Mouse (Mus musculus) limb, embryonic 15.5 days (tissue): ENCODE data around the gene Arfip1. TPM values are rescaled to one million over a fixed set of nuclear protein-coding genes. Genes with fewer than 3 reads are reported as not detected.
A peak's percentile ranks its signal among the peaks of the same experiment; 100 is the strongest.

Experiments
- ATAC-seq: fragments of 200-750 bp; cut with Nextera tagmentation; 2 replicates; pipeline ENCODE4 v1.8.0; 2017; ENCODE audit warnings: low read depth, moderate TSS enrichment; ENCODE audit not compliant: insufficient number of reproducible peaks, low FRiP score, low TSS enrichment
- H3K27ac ChIP-seq: fragments of 300-500 bp; sonication (generic); 2 replicates; pipeline ENCODE4 v1.5.1; 2015; ENCODE audit warnings: moderate library complexity, mild to moderate bottlenecking, inconsistent platforms
- H3K27me3 ChIP-seq: fragments of 300-500 bp; sonication (generic); 2 replicates; pipeline ENCODE4 v1.6.1; 2015; ENCODE audit warnings: inconsistent platforms
- H3K36me3 ChIP-seq: fragments of 300-500 bp; sonication (generic); 2 replicates; pipeline ENCODE4 v1.6.1; 2015; ENCODE audit warnings: inconsistent platforms
- H3K4me1 ChIP-seq: fragments of 300-500 bp; sonication (generic); 2 replicates; pipeline ENCODE4 v1.6.1; 2015; ENCODE audit warnings: inconsistent platforms
- H3K4me2 ChIP-seq: fragments of 300-500 bp; sonication (generic); 2 replicates; pipeline ENCODE4 v1.6.1; 2015; ENCODE audit warnings: mild to moderate bottlenecking, inconsistent platforms
- H3K4me3 ChIP-seq: fragments of 300-500 bp; sonication (generic); 2 replicates; pipeline ENCODE4 v1.5.1; 2015; ENCODE audit warnings: mild to moderate bottlenecking, inconsistent platforms
- H3K9ac ChIP-seq: fragments of 300-500 bp; sonication (generic); 2 replicates; pipeline ENCODE4 v1.6.1; 2015; ENCODE audit warnings: inconsistent platforms
- H3K9me3 ChIP-seq: fragments of 300-500 bp; sonication (generic); 2 replicates; pipeline ENCODE4 v1.6.1; 2016; ENCODE audit warnings: inconsistent platforms
- WGBS: fragments of 180-500 bp; shearing (Covaris S2); methylation state at CpG from one replicate; pipeline ENCODE4 v1.1.7; 2015; 5-methylcytosine and 5-hydroxymethylcytosine counted together
- polyA plus RNA-seq: library from polyadenylated mRNA; unstranded; fragments of >200 nt; fragmentation: Nextera tagmentation; extraction: Ambion mirVana; gene quantifications from 2 replicates; pipeline ENCODE4 v1.2.1, GENCODE M21; 2015

The Arfip1 gene
- polyA plus RNA-seq, result 54.5 and 56.7 TPM in 2 replicates

GRCm38 (mm10) chr3:84582023-84582912 is at the start of gene Arfip1:
TSS of gene Arfip1 (minus strand) at chr3:84582625.
- WGBS, result under 1% methylated on average over 61 of the region's 70 CpGs

GRCm38 (mm10) chr3:84631586-84631985 is 49.2 kb upstream of the Arfip1 start:
- no peak overlapping the region for H3K4me2 ChIP-seq
- H3K9me3 ChIP-seq, result no peaks in the 10 kb centered on the region
- H3K4me1 ChIP-seq, result no peaks in the 10 kb centered on the region
- no peak overlapping the region for H3K27ac ChIP-seq
- H3K27me3 ChIP-seq, result no peaks in the 10 kb centered on the region
- H3K4me3 ChIP-seq, result no peak overlapping the region
- no peak overlapping the region for H3K9ac ChIP-seq
- WGBS, result 96% methylated on average over 9 of the region's 9 CpGs
- H3K36me3 ChIP-seq, result no peaks in the 10 kb centered on the region
- no peak for ATAC-seq

More at GRCm38 (mm10) chr3:84582023-84582912, at the start of gene Arfip1:
- peak within 1 kb of the TSS; percentile 76 for H3K4me3 ChIP-seq
- peak within 1 kb of the TSS; percentile 94 for H3K27ac ChIP-seq
- peak within 1 kb of the TSS; percentile 60 for H3K9ac ChIP-seq
- H3K27me3 ChIP-seq, result no peaks in the 10 kb centered on the region
- peak; percentile 97 for ATAC-seq
- peak within 1 kb of the TSS; percentile 68 for H3K4me2 ChIP-seq
- no peaks in the 10 kb centered on the region for H3K9me3 ChIP-seq
- no peaks in the 10 kb centered on the region for H3K36me3 ChIP-seq
- peaks cover 22% of the 10 kb centered on the region for H3K4me1 ChIP-seq

- no peak overlapping the region for H3K4me2 ChIP-seq
- H3K36me3 ChIP-seq, result no peaks in the 10 kb centered on the region
- H3K4me3 ChIP-seq, result no peak overlapping the region
- ATAC-seq, result no peak
- H3K4me1 ChIP-seq, result peaks cover 5% of the 10 kb centered on the region; the same call in 1 of the 2 replicates
- H3K27me3 ChIP-seq, result no peaks in the 10 kb centered on the region
- no peak overlapping the region for H3K9ac ChIP-seq
- H3K9me3 ChIP-seq, result no peaks in the 10 kb centered on the region
- WGBS, result 26% methylated on average over 3 of the region's 3 CpGs
- no peak overlapping the region for H3K27ac ChIP-seq
These were observed 39.6 kb upstream of the Arfip1 start for GRCm38 (mm10) chr3:84622026-84622425.

- Histone ChIP-seq H3K4me2 (no peak overlapping the region), H3K27ac (no peak overlapping the region), H3K9ac (no peak overlapping the region), H3K27me3 (no peaks in the 10 kb centered on the region), H3K9me3 (no peaks in the 10 kb centered on the region), H3K4me3 (no peak overlapping the region), H3K36me3 (no peaks in the 10 kb centered on the region), H3K4me1 (peaks cover 2% of the 10 kb centered on the region; the same call in 1 of the 2 replicates)
- WGBS, result 92% methylated on average over 6 of the region's 6 CpGs
- ATAC-seq, result no peak
These were observed 37.3 kb upstream of the Arfip1 start for GRCm38 (mm10) chr3:84619725-84620124.

GRCm38 (mm10) chr3:84619056-84619455 is 36.6 kb upstream of the Arfip1 start:
- Histone ChIP-seq H3K4me3 (no peak overlapping the region), H3K9me3 (no peaks in the 10 kb centered on the region), H3K27me3 (no peaks in the 10 kb centered on the region), H3K9ac (no peak overlapping the region), H3K4me2 (no peak overlapping the region), H3K27ac (no peak overlapping the region), H3K36me3 (no peaks in the 10 kb centered on the region), H3K4me1 (peaks cover 2% of the 10 kb centered on the region; the same call in 1 of the 2 replicates)
- no peak for ATAC-seq
- 94% methylated on average over 7 of the region's 7 CpGs for WGBS

- H3K27me3 ChIP-seq, result no peaks in the 10 kb centered on the region
- 78% methylated on average over 2 of the region's 2 CpGs for WGBS
- no peak overlapping the region for H3K4me3 ChIP-seq
- ATAC-seq, result no peak
- no peaks in the 10 kb centered on the region for H3K36me3 ChIP-seq
- no peak overlapping the region for H3K27ac ChIP-seq
- H3K9ac ChIP-seq, result no peak overlapping the region
- H3K4me2 ChIP-seq, result no peak overlapping the region
- H3K4me1 ChIP-seq, result peaks cover 2% of the 10 kb centered on the region; the same call in 1 of the 2 replicates
- H3K9me3 ChIP-seq, result no peaks in the 10 kb centered on the region
These were observed 36.2 kb upstream of the Arfip1 start for GRCm38 (mm10) chr3:84618627-84619026.

- no peak overlapping the region for H3K4me2 ChIP-seq
- H3K36me3 ChIP-seq, result no peaks in the 10 kb centered on the region
- no peaks in the 10 kb centered on the region for H3K27me3 ChIP-seq
- H3K9me3 ChIP-seq, result no peaks in the 10 kb centered on the region
- ATAC-seq, result no peak
- H3K27ac ChIP-seq, result no peak overlapping the region
- WGBS, result 40% methylated on average over 7 of the region's 7 CpGs
- H3K4me1 ChIP-seq, result peaks cover 2% of the 10 kb centered on the region; the same call in 1 of the 2 replicates
- no peak overlapping the region for H3K9ac ChIP-seq
- no peak overlapping the region for H3K4me3 ChIP-seq
These were observed 33.4 kb upstream of the Arfip1 start for GRCm38 (mm10) chr3:84615856-84616225.

GRCm38 (mm10) chr3:84615050-84615855 is 32.8 kb upstream of the Arfip1 start:
- no peaks in the 10 kb centered on the region for H3K9me3 ChIP-seq
- no peak overlapping the region for H3K27ac ChIP-seq
- no peak overlapping the region for H3K4me3 ChIP-seq
- no peak overlapping the region for H3K9ac ChIP-seq
- H3K4me2 ChIP-seq, result no peak overlapping the region
- H3K36me3 ChIP-seq, result no peaks in the 10 kb centered on the region
- ATAC-seq, result no peak
- WGBS, result 28% methylated on average over 5 of the region's 5 CpGs
- H3K4me1 ChIP-seq, result peaks cover 2% of the 10 kb centered on the region; the same call in 1 of the 2 replicates
- H3K27me3 ChIP-seq, result no peaks in the 10 kb centered on the region

- Histone ChIP-seq H3K9me3 (0 out of 2 replicates have a peak, but pooled peaks cover 6% of the 10 kb centered on the region), H3K36me3 (no peaks in the 10 kb centered on the region), H3K27ac (no peak overlapping the region), H3K4me3 (no peak overlapping the region), H3K27me3 (no peaks in the 10 kb centered on the region), H3K9ac (no peak overlapping the region), H3K4me1 (peaks cover under 1% of the 10 kb centered on the region; the same call in 1 of the 2 replicates), H3K4me2 (no peak overlapping the region)
- WGBS, result 62% methylated on average over 9 of the region's 9 CpGs
- no peak for ATAC-seq
These were observed 27.8 kb upstream of the Arfip1 start for GRCm38 (mm10) chr3:84610183-84610710.

GRCm38 (mm10) chr3:84603212-84603611 is 20.8 kb upstream of the Arfip1 start:
- peak overlapping the region; percentile 65 for H3K27ac ChIP-seq
- H3K4me2 ChIP-seq, result no peak overlapping the region
- 0 out of 2 replicates have a peak, but pooled peaks cover 6% of the 10 kb centered on the region for H3K9me3 ChIP-seq
- no peak overlapping the region for H3K4me3 ChIP-seq
- H3K4me1 ChIP-seq, result 0 out of 2 replicates have a peak, but pooled peaks cover 5% of the 10 kb centered on the region
- no peak overlapping the region for H3K9ac ChIP-seq
- no peaks in the 10 kb centered on the region for H3K36me3 ChIP-seq
- ATAC-seq, result no peak
- H3K27me3 ChIP-seq, result no peaks in the 10 kb centered on the region
- 52% methylated on average over 8 of the region's 9 CpGs for WGBS

- Histone ChIP-seq H3K36me3 (no peaks in the 10 kb centered on the region), H3K27me3 (no peaks in the 10 kb centered on the region), H3K4me1 (0 out of 2 replicates have a peak, but pooled peaks cover 5% of the 10 kb centered on the region), H3K9me3 (0 out of 2 replicates have a peak, but pooled peaks cover 6% of the 10 kb centered on the region), H3K9ac (no peak overlapping the region), H3K4me2 (no peak overlapping the region), H3K4me3 (no peak overlapping the region), H3K27ac (peak overlapping the region; percentile 65)
- ATAC-seq, result no peak
- WGBS, result 76% methylated on average over 2 of the region's 2 CpGs
These were observed 20.3 kb upstream of the Arfip1 start for GRCm38 (mm10) chr3:84602759-84603158.
